Mouse (Mus musculus) 3134 (cell line): ENCODE results near the gene Wscd2.

ENCODE experiments used
- DNase-seq: peaks from one replicate; pipeline ENCODE4 v3.0.0-alpha.2; 2011; ENCODE audit warnings: low spot score; ENCODE audit not compliant: insufficient read length; ENCODE audit errors: extremely low read depth

The Wscd2 gene

DNA sequence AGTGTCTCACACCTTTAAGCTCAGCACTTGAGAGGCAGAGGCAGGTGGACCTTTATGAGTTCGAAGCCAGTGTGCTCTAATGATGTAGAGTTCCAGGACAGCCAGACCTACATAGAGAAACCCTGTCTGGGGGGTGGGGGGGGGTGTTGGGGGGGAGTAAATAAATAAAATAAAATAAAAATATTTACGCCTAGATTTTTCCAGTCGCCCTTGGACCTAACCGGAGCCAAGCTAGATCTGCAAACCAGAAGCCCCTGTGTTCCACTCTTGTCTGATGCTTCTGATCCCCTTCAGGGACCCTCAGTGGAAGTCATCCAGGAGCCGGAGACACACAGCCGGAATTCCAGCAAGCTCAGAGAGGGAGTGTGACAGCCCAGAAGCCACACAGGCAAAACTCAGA, at the start of gene Wscd2:
TSS of gene Wscd2 (plus strand) at position 301 of the 400 bp plus-strand sequence.
- no peak for DNase-seq

DNA sequence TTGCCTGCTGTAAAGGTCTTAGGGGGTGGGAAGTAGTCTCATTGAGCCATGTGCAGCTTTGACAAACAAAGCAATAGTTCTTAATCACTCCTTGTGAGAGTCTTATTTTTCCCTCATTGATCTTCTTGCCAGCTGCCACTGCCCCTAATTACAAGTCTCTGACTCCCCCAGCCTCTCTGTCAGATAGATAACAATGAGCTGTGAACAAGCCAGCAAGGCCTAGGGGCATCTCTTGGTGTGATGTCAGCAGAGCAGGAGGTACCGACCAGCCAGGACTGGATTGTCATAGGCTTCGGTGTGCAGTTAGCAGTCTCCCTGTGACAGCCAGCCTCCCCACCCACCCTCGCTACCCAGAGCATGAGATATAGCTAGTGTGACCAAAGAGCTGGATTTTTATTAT, 48.0 kb upstream of the Wscd2 start:
- no peak for DNase-seq

DNA sequence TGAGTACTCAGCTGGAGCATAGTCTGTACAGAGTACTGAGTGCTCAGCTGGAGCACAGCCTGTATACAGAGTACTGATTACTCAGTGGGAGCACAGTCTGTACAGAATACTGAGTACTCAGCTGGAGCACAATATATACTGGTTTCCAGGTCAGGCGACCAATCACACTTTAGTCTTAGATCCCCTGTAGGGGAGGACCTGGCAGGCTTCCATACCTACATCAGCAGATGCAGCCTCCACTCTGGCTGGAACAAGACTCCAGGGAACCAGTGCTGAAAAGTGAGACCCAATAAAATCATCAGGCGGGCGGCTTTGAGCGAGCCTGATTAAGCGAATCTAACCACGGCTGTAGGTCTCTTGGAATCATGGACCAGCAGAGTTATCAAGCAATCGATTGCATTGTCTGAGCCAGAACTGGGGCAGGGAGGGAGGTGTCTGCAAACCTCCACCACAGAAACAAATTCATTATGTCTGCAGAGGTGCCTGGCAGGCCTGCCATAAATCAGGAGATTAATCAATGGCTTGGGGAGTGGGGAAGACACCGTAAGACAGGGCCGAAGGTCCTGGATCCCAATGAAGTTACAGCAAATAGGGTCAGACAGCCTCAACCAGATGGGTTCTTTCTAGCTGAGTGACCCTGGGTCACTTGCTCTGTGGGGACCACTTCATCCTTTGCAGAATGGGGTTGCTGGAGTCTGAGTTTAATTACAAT, 42.0 kb upstream of the Wscd2 start:
- no peak for DNase-seq

DNA sequence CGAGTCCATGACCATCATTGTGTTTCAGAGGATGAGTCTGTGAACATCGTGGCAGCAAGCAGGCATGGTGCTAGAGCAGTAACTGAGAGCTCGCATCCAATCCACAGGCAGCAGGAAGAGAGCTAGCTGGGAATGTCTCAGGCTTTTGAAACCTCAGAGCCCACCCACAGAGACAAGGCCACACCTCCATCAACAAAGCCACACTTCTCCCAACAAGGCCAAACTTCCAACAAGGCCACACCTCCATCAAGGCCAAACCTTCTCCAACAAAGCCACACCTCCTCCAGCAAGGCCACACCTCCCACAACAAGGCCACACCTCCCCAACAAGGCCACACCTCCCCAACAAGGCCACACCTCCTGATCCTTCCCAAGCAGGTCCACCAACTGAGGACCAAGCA, 40.8 kb upstream of the Wscd2 start:
- DNase-seq, result no peak

DNA sequence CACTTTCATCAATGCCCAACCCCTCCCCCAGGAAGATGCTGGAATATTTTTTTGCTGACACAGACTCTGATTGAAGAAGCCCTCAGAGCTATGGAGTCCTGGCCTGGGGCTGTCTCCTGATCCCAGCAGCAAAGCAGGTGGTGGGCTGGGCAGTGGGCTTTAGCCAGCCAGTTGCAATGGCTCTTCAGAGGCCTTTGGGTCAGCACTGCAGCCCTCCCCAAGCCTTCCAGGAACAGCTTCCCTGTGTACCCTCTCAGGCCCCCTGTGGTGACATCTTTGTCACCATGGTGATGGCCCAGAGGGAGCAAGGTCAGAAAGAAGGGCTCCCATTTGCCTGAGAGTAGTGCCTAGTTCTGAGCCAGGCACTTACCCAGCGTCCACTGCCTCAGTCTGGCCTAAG, 37.4 kb upstream of the Wscd2 start:
- DNase-seq, result no peak

DNA sequence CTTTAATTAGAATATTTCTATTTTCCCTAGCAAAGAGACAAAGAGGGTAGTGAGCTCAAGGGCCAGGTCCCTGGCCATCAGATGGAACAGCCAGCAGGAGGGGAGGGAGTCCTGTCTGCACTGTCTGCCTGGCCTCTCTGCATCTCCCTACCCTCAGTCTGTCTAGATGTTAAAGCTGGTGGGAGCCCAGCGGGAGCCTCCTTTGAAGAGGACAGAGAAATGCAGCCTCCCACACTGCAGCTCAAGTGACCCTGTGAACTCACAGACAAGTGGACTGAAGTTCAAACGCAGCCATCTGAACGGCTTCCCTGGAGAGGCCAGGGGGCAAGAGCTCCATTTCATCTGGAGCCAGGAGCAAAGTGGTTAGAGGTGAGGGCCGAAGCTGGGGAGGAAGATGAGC, 36.8 kb upstream of the Wscd2 start:
- no peak for DNase-seq

DNA sequence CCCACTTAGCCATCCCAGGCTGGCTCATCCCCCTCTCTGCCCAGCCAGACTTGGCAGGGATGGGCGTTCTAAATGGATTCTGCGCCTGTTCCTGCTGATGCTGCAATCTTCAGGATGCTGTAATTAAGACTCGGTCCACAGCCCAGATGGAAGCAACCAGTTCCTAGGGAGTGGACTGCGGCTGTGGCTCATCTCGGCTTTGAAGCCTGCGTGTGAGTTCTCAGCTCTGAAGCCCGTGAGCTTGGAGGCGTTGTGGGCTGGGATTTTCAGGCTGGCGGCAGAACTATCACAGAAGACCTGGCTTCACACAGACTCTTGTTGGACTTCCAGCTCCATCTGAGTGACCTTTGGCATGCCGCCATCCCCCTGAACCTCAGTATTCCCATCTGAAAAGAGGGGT, 34.1 kb upstream of the Wscd2 start:
- no peak for DNase-seq

DNA sequence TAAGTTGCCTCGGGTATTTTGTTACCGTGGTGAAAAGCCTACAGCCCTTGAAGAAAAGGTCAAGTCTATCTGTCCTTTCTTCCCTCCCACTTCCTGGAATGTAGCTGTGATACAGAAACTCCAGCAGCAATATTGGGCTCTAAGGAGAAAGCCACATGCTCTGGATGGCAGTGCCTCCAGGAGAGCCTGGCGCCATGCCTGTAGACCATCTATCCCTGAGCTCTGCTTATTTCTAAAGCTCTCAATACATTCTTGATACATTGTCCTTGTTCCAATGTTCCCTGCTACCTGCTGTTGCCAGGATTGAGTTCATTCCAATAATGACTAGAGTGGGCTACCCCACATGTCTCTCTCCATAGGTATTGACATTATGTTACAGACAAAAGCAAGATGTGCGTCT, 33.4 kb upstream of the Wscd2 start:
- DNase-seq, result no peak

DNA sequence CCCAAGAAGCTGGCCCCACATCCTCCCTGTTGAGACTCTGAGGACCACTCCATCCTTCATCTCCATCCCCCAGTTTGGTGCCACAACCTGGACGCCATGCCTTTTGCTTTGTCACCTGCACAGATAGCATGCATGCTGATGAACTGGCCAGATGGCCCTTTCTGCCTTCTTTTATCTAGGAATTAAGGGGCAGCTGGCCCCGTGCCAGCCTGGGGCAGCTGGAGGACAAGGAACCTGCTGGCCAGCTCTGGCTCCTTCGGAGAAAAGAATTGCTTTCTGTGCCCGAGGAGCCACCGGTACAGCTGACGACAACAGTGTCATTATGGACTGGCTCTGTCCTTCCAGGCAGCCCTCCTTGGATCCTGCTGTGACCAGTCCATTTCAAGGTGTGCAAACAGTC, 32.9 kb upstream of the Wscd2 start:
- DNase-seq, result no peak

DNA sequence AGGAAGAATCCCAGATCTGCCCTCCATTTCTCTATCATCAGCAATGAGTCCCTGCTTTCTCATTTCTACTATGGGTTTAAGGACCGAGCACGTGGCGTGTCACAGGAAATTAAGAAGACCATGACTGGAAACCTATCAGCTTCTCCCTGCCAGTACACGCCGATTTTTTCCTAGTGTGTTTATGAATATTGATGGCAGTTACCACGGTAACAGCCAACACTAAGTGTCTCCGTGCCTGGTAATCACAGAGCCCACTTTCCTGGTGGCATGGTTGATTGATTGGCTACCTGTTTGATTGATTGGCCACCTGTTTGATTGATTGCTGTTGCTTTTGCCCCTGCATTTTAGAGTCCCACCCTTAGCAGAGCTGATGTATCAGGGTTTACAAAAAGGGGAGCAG, 30.2 kb upstream of the Wscd2 start:
- DNase-seq, result no peak

DNA sequence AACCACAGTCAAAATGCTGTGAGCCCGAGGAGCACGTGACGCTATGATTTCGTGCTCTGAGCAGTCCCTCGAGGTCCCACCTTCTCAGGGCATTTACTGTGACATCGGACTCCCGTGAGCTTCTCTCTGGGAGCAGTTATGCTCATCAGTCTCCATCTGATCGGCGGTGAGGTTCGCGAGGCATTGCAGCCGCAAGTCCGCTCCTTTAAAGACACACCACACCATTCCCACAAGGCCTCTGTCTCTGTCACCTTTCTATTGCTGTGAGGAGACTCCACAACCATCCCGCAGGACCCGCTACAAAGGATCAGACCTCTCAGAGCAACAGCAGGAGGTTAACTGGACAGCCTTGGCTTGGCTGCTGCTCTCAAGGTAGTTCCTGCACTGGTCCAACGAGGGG, 28.6 kb upstream of the Wscd2 start:
- no peak for DNase-seq

DNA sequence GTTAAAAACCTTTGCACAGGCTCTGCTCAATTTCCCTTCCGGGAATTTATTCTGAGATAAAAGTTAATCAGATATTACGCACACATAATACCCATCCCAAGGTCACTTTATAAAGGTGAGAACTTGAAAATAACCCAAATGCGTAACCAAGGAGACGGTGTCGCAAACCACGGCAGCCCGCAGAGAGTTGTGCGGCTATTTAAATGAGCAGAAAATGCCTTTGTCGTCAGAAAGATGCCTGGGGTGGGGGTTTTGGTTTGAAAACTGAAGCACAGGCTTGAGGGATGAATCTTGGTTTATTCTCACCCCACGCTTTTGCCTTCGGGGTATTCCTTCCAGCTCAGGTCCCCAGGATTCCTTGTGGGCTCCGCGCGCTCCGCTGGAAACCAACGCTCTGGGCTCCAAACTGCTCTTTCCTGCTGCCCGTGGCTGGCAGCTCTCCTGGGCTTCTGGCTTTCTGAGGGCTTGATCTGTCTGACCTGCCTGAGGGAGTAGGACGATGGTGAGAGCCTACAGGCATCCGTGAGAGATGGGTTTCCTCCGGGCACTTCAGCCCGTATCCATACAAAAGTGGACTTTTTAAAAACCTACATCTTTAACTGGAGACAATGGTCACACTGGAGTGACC, 28.0 kb upstream of the Wscd2 start:
- DNase-seq, result no peak

DNA sequence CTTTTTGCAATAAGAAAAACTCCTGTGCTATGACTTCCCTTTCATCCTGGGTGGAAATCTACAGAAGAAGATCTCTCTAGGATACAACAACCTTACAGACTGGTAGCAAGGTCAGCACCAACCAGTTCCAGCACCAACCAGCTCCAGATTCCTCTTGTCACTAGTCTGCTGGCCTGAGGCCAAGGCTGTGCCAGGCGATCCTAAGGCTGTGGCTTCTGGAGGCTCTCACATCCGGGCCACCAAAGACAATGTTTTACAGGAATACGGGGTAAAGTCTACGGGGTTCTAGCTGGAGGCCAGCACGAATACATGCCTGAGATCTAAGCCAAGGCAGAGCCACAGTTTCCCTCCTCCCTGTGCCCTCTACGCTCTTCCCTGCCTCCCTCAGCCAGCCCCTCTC, 25.4 kb upstream of the Wscd2 start:
- DNase-seq, result no peak

DNA sequence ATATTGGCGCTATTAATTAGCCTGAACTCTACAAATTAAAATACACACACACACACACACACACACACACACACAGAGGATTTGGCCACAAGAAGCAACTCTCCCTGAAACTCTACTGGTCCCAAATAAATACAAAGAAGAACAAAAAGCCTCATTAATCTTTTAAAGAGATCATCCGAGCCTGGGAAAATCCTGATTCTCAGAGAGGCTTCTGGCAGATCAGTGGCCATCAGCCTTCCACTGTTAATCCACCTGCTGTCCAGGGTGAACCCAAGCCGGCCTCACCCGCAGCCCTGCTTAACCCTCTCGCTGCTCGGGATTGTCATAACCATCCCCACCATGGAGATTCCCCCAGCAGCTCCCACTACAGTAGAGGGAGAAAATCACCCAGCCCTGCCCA, 23.6 kb upstream of the Wscd2 start:
- DNase-seq, result no peak

DNA sequence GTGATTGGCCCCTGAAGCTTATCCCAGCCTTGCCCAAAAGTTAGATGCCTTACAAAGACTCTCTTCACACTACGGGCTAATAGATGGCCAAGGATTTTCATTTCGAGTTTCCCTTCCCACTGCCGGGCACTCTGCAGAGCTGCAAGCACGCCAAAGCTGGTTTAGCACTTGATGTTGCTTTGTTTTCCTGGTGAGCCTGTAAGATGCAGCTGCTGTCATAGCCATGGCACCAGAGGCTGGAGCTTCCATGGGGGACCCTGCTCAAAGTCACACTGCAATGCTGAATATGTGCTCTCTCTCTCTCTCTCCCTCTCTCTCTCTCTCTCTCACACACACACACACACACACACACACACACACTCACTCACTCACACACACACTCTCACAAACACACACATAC, 23.1 kb upstream of the Wscd2 start:
- no peak for DNase-seq

DNA sequence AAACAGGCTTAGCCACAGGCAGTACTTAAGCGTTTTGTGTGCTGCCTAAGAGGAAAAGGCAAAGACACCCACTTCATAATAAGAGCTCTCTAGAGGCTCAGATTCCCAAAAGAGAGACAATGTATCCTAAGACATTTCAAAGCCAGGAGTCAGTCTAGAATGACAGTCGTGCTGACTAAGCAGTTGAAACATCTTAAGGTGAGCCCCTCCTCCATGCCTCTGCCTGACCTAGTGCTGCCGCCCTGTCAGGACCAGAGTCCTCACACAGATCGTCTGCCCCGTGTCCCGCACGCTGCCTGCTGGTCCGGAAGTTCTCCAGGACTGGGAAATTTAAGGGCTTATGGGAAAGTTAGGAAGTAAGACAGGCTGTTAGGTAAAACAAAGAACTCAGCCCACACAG, 22.4 kb upstream of the Wscd2 start:
- no peak for DNase-seq

DNA sequence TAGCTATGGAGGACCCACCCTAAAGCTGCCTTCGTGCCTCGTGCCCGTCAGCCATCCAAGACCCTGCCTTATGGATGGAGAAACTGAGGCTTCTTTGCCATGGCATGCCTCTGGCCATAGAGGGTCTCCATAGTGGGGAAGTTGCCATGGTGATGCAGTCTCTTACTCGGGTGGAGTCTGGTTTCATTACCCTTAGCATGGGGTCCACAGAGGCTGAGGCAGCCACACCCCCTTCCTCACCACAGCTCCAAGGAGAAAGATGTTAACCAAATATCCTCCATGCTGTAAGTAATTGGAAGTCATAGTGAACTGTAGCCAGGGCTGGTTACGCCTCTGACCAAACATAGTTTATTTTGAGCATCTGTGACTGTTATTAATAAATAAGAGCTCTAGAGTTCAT, 21.5 kb upstream of the Wscd2 start:
- no peak for DNase-seq

DNA sequence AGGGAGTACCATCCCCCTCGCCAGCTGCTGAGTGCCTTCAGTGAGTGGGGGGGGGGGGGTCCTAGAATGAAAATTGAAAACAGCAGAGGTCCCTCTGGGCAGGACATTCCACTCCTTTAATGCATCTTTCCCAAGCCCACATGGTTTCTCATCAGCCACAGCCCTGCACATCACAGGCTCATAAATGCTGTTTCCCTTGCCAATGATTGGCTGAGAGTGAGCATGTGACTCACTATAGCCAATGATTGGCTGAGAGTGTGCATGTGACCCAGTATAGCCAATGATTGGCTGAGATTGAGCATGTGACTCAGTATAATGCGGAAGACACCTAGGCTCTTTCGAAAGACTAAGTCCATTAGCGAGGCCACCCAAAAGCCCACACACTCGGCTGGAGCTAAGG, 20.9 kb upstream of the Wscd2 start:
- DNase-seq, result no peak

DNA sequence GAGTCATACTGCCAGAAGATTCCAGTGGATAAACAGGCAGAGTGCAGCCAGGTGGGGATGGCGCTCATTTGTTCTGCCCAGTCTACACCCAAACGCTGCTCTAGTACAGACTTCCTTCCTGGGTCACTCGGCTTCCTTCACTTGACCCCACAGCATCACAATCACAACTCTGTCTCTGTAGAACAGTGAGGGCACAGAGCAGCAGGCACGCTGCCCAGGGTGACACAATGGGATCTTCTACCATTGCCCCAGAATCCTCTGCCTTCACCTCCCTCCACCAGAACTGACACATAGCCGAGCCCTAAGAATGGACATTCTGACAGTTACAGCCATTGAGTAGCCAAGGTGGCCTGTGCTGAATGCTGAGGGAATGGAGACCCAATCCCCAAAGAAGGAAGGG, 20.3 kb upstream of the Wscd2 start:
- DNase-seq, result no peak

DNA sequence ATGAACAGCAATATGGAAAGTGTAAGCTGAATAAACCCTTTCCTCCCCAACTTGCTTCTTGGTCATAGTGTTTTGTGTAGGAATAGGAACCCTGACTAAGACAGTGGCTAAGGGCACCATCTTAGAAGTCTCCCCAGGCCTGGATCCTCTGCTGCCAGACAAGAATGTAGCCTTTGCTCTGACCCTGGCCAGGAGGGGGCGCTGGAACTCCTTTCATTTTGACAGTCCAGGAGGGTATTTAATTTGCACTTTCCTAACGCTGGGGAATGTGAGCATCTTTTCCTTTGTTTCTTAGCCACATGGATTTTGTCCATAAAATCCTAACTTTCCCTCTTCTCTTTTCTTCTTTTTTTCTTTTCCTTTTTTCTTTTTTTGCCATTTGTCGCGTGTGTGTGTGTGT, 18.7 kb upstream of the Wscd2 start:
- DNase-seq, result peak; percentile 30

DNA sequence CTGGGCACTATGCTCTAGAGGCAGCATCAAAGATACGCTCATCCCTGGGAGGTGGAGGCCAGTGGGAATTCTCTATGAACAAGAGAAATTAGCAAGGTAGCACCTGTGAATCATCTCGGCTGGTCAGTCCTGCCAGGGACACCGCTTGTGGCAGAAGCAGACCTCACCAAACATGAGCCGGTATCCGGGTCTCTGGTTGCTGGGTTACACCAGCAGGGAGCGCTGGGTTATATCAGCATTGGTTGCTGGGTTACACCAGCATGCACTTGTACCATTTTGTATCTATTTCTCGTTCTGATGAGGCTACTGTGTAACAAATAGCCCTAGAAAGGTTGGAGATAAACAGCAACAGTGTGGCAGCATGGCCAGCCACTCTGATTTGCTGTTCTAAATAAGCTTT, 17.8 kb upstream of the Wscd2 start:
- DNase-seq, result no peak

DNA sequence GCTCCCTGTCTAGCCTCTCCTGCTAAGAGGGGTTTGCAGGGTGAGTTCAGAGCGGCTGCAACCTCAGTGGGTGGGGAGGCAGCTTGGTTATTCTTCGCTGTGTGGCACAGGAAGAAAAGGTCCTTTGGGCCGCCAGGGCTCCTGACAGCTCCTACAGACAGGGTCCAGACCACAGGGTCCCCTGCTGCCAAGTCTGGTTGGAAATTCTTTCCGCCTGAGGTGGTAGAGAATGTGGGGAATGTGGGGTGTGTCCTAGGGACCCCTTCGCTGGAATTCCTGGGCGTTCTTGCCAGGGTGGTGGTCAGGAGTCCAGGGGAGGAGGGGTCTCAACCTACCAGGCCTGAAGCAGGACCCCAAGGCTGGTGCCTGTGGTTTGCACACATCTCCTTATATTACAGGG, 13.3 kb upstream of the Wscd2 start:
- peak; percentile 71 for DNase-seq

DNA sequence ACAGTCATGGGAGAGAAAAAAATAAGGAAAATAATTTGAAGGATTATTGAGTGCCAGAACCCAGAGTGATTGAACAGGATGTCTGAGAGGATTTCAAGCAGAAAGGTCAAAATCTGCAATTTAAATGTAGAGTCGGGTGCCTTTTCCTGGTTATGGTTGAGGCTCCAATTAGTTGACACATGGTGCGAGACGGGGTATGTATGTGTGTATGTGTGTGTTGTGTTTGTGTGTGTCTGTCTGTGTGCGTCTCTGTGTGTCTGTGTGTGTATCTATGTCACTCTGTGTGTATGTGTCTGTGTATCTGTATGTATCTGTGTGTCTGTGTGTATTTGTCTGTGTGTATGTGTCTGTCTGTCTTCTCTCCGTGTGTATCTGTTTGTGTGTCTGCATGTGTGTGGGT, 11.1 kb upstream of the Wscd2 start:
- no peak for DNase-seq
